Mouse (Mus musculus): ENCODE data around the gene Tmprss15. TPM values are rescaled to one million over a fixed set of nuclear protein-coding genes. Genes with fewer than 3 reads are reported as not detected.

The Tmprss15 gene
- polyA plus RNA-seq, 1 experiment: not detected

GRCm38 (mm10) chr16:78969091-78969731 is 121.7 kb downstream of the Tmprss15 start:
- WGBS: 36% methylated on average over 13 of the region's 13 CpGs
- no peak for DNase-seq (ENCODE audit: low read depth in 1 of 2, low spot score in 2 of 2)
- Histone ChIP-seq H3K27ac (ENCODE audit: insufficient read depth, low read length) (no peak overlapping the region), H3K4me3 (ENCODE audit: extremely low read depth, insufficient read depth, insufficient read length) (no peak overlapping the region), H3K4me1 (ENCODE audit: control insufficient read depth, insufficient read depth, insufficient read length) (no peaks in the 10 kb centered on the region), H3K36me3 (ENCODE audit: control insufficient read depth, insufficient read depth, low read length) (no peaks in the 10 kb centered on the region), H3K27me3 (ENCODE audit: control insufficient read depth, insufficient read depth, low read length) (no peaks in the 10 kb centered on the region)
- TF ChIP-seq CTCF (IDR thresholded peaks at IDR 0.05; ENCODE audit: extremely low read depth, insufficient read depth, insufficient read length, insufficient replicate concordance): no peak
- TF ChIP-seq POLR2A (IDR thresholded peaks at IDR 0.05; ENCODE audit: low read depth, low read length): no peak

GRCm38 (mm10) chr16:78957434-78957833 is 133.5 kb downstream of the Tmprss15 start:
- Histone ChIP-seq H3K27ac (ENCODE audit: insufficient read depth, low read length) (no peak overlapping the region), H3K27me3 (ENCODE audit: control insufficient read depth, insufficient read depth, low read length) (no peaks in the 10 kb centered on the region), H3K36me3 (ENCODE audit: control insufficient read depth, insufficient read depth, low read length) (no peaks in the 10 kb centered on the region), H3K4me1 (ENCODE audit: control insufficient read depth, insufficient read depth, insufficient read length) (no peaks in the 10 kb centered on the region), H3K4me3 (ENCODE audit: extremely low read depth, insufficient read depth, insufficient read length) (no peak overlapping the region)
- no peak for DNase-seq (ENCODE audit: low read depth in 1 of 2, low spot score in 2 of 2)
- TF ChIP-seq CTCF (IDR thresholded peaks at IDR 0.05; ENCODE audit: extremely low read depth, insufficient read depth, insufficient read length, insufficient replicate concordance) (no peak), POLR2A (IDR thresholded peaks at IDR 0.05; ENCODE audit: low read depth, low read length) (no peak)
- 81% methylated on average over 2 of the region's 2 CpGs for WGBS

GRCm38 (mm10) chr16:78950359-78950758 is 140.5 kb downstream of the Tmprss15 start:
- no peak for TF ChIP-seq POLR2A (IDR thresholded peaks at IDR 0.05; ENCODE audit: low read depth, low read length)
- no peak for TF ChIP-seq CTCF (IDR thresholded peaks at IDR 0.05; ENCODE audit: extremely low read depth, insufficient read depth, insufficient read length, insufficient replicate concordance)
- Histone ChIP-seq H3K4me3 (ENCODE audit: extremely low read depth, insufficient read depth, insufficient read length) (no peak overlapping the region), H3K36me3 (ENCODE audit: control insufficient read depth, insufficient read depth, low read length) (no peaks in the 10 kb centered on the region), H3K4me1 (ENCODE audit: control insufficient read depth, insufficient read depth, insufficient read length) (no peaks in the 10 kb centered on the region), H3K27ac (ENCODE audit: insufficient read depth, low read length) (no peak overlapping the region), H3K27me3 (ENCODE audit: control insufficient read depth, insufficient read depth, low read length) (no peaks in the 10 kb centered on the region)
- DNase-seq (ENCODE audit: low read depth in 1 of 2, low spot score in 2 of 2): no peak
- WGBS: 76% methylated on average over 4 of the region's 4 CpGs

- TF ChIP-seq CTCF (IDR thresholded peaks at IDR 0.05; ENCODE audit: extremely low read depth, insufficient read depth, insufficient read length, insufficient replicate concordance) (no peak), POLR2A (IDR thresholded peaks at IDR 0.05; ENCODE audit: low read depth, low read length) (no peak)
- H3K27me3 ChIP-seq (ENCODE audit: control insufficient read depth, insufficient read depth, low read length): no peaks in the 10 kb centered on the region
- WGBS: 70% methylated on average over 8 of the region's 8 CpGs
Measured at GRCm38 (mm10) chr16:78937755-78938154, 153.1 kb downstream of the Tmprss15 start.

GRCm38 (mm10) chr16:78934298-78934697 is 156.6 kb downstream of the Tmprss15 start:
- H3K27me3 ChIP-seq (ENCODE audit: control insufficient read depth, insufficient read depth, low read length): no peaks in the 10 kb centered on the region
- no peak for TF ChIP-seq CTCF (IDR thresholded peaks at IDR 0.05; ENCODE audit: extremely low read depth, insufficient read depth, insufficient read length, insufficient replicate concordance)
- no peak for TF ChIP-seq POLR2A (IDR thresholded peaks at IDR 0.05; ENCODE audit: low read depth, low read length)
- no peak overlapping the region for H3K27ac ChIP-seq (ENCODE audit: insufficient read depth, low read length)
- no peak for DNase-seq (ENCODE audit: low read depth in 1 of 2, low spot score in 2 of 2)
- no peaks in the 10 kb centered on the region for H3K36me3 ChIP-seq (ENCODE audit: control insufficient read depth, insufficient read depth, low read length)
- 96% methylated on average over 2 of the region's 2 CpGs for WGBS
- H3K4me1 ChIP-seq (ENCODE audit: control insufficient read depth, insufficient read depth, insufficient read length): no peaks in the 10 kb centered on the region
- no peak overlapping the region for H3K4me3 ChIP-seq (ENCODE audit: extremely low read depth, insufficient read depth, insufficient read length)

More at GRCm38 (mm10) chr16:78937755-78938154, 153.1 kb downstream of the Tmprss15 start:
- no peak for DNase-seq (ENCODE audit: low read depth in 1 of 2, low spot score in 2 of 2)
- Histone ChIP-seq H3K4me3 (ENCODE audit: extremely low read depth, insufficient read depth, insufficient read length) (no peak overlapping the region), H3K36me3 (ENCODE audit: control insufficient read depth, insufficient read depth, low read length) (no peaks in the 10 kb centered on the region), H3K27ac (ENCODE audit: insufficient read depth, low read length) (no peak overlapping the region), H3K4me1 (ENCODE audit: control insufficient read depth, insufficient read depth, insufficient read length) (no peaks in the 10 kb centered on the region)

- H3K4me3 ChIP-seq (ENCODE audit: extremely low read depth, insufficient read depth, insufficient read length): no peak overlapping the region
- H3K27me3 ChIP-seq (ENCODE audit: control insufficient read depth, insufficient read depth, low read length): no peaks in the 10 kb centered on the region
- no peaks in the 10 kb centered on the region for H3K4me1 ChIP-seq (ENCODE audit: control insufficient read depth, insufficient read depth, insufficient read length)
- TF ChIP-seq CTCF (IDR thresholded peaks at IDR 0.05; ENCODE audit: extremely low read depth, insufficient read depth, insufficient read length, insufficient replicate concordance) (no peak), POLR2A (IDR thresholded peaks at IDR 0.05; ENCODE audit: low read depth, low read length) (no peak)
- no peak overlapping the region for H3K27ac ChIP-seq (ENCODE audit: insufficient read depth, low read length)
- WGBS: 20% methylated on average over 16 of the region's 16 CpGs
- H3K36me3 ChIP-seq (ENCODE audit: control insufficient read depth, insufficient read depth, low read length): no peaks in the 10 kb centered on the region
- no peak for DNase-seq (ENCODE audit: low read depth in 1 of 2, low spot score in 2 of 2)
Measured at GRCm38 (mm10) chr16:78931287-78932025, 159.4 kb downstream of the Tmprss15 start.
